Mouse (Mus musculus): ENCODE results near the gene Qdpr. TPM values are rescaled to one million over a fixed set of nuclear protein-coding genes. Genes with fewer than 3 reads are reported as not detected.

Qdpr gene
- 99.7 and 106 TPM in 2 replicates for polyA plus RNA-seq (2015; fragmentation: Nextera tagmentation; extraction: Ambion mirVana)

DNA sequence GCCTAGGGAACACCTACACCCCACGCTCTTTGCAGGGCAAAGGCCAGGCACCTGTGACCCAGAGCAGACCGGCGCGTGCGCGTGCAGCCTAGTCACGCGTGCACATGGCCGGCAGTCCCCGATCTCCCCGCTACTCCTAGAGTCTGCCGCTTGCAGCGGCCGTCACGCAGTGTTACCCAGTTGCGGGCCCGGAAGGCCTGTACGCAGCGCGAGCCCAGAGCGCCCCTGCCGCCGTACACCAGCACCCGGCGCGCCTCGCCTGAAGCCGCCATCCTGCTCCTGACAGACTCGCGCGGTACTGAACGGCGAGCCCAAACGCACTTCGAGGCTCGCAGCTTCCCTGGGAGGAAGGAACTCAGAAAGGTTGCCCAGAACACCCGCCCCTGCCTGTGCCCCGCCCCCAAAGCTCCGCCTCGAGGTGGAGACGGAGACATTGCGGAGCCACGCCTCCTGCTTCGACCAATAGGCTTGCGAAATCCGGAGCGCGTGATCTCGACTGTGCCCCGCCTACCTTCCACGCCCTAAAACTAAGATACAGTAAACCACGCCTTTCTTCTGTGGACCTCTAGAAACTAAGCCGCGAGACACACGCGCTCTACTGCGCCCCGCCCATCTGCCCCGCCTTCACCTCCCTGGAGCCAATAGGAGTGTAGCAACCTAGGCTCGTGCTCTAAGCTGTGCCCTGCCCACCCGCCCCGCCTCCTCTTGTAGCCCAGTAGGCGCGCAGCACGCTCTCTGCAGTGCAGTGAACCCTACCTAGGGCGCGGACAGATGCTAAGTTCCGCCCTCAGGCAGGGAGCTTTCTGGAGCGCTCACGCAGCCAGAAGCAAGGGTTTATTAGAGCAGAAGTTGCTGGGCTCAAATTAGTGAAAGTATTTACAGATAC is at the start of gene Qdpr:
Gene Qdpr (minus strand): TSS at position 406 of the 886 bp plus-strand sequence.
- Histone ChIP-seq H3K27me3 (no peaks in the 10 kb centered on the region), H3K4me3 (peak within 1 kb of the TSS; percentile 67), H3K27ac (peak within 1 kb of the TSS; percentile 61), H3K9ac (peak within 1 kb of the TSS; percentile 80), H3K36me3 (ENCODE audit: poor library complexity, severe bottlenecking) (no peaks in the 10 kb centered on the region; the same call in 1 of the 2 replicates), H3K4me1 (peaks cover 20% of the 10 kb centered on the region), H3K4me2 (peak within 1 kb of the TSS; percentile 98), H3K9me3 (replicated peaks) (no peaks in the 10 kb centered on the region)
- peak; percentile 99 for ATAC-seq
- WGBS: under 1% methylated on average over 69 of the region's 70 CpGs

DNA sequence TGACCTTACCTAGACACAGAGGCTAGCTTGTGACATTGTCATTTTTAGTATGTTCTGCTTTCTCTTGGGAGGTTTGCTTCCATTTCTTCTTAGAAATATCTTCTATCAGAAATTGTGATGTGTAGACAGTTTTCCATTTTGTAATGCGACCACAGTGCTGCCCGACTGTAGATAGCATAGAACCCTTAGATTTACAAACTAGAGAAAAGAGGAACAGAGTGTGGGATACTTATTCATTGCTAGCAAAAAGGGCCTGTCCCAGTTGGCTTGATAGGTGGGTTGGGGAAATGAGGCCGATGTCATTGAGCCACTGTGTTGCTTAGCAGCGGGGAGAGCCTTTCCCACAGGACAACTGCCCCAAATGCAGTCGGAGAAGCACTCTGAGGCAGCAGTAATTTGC is 47.5 kb upstream of the Qdpr start:
- Histone ChIP-seq H3K9ac (no peak overlapping the region), H3K4me1 (peaks cover 19% of the 10 kb centered on the region), H3K4me3 (no peak overlapping the region), H3K27me3 (no peaks in the 10 kb centered on the region), H3K9me3 (replicated peaks) (no peaks in the 10 kb centered on the region), H3K36me3 (ENCODE audit: poor library complexity, severe bottlenecking) (peaks cover 50% of the 10 kb centered on the region), H3K4me2 (no peak overlapping the region), H3K27ac (no peak overlapping the region)
- 94% methylated on average over 5 of the region's 5 CpGs for WGBS
- no peak for ATAC-seq

GRCm38 (mm10) chr5:45496930-45497550 is 47.0 kb upstream of the Qdpr start:
- 86% methylated on average over 12 of the region's 12 CpGs for WGBS
- no peak overlapping the region for H3K4me2 ChIP-seq
- H3K4me1 ChIP-seq: peaks cover 21% of the 10 kb centered on the region
- peaks cover 45% of the 10 kb centered on the region for H3K36me3 ChIP-seq (ENCODE audit: poor library complexity, severe bottlenecking)
- H3K9me3 ChIP-seq (replicated peaks): no peaks in the 10 kb centered on the region
- no peak for ATAC-seq
- no peak overlapping the region for H3K27ac ChIP-seq
- 0 out of 2 replicates have a peak, but pooled peaks cover 3% of the 10 kb centered on the region for H3K27me3 ChIP-seq
- no peak overlapping the region for H3K9ac ChIP-seq
- H3K4me3 ChIP-seq: no peak overlapping the region

GRCm38 (mm10) chr5:45496479-45496878 is 46.4 kb upstream of the Qdpr start:
- WGBS: 92% methylated on average over 4 of the region's 4 CpGs

DNA sequence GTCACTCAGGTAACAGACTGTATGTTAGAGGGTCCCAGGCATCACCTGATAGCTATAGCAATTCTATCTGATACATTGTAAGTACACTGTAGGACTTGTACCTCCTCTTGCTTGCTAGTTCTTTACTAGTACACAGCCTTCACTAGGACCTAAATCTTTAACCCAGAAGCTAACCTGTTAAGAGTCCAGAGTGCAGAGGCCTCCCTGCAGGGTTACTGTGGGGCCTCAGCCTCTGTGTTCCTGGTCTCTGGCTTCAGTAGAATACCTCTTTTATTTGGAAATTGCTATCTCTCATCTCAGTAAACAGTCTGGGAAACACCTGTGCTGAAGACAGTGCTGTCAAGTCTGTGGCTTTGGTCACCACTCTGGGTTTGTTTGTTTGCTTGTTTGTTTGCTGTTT is 46.0 kb upstream of the Qdpr start:
- ATAC-seq: no peak

More at GRCm38 (mm10) chr5:45496479-45496878, 46.4 kb upstream of the Qdpr start:
- H3K4me2 ChIP-seq: no peak overlapping the region
- H3K27me3 ChIP-seq: 0 out of 2 replicates have a peak, but pooled peaks cover 3% of the 10 kb centered on the region
- no peak overlapping the region for H3K9ac ChIP-seq
- H3K36me3 ChIP-seq (ENCODE audit: poor library complexity, severe bottlenecking): peaks cover 39% of the 10 kb centered on the region
- H3K4me1 ChIP-seq: peaks cover 21% of the 10 kb centered on the region
- no peak overlapping the region for H3K4me3 ChIP-seq
- no peaks in the 10 kb centered on the region for H3K9me3 ChIP-seq (replicated peaks)
- ATAC-seq: no peak
- no peak overlapping the region for H3K27ac ChIP-seq

DNA sequence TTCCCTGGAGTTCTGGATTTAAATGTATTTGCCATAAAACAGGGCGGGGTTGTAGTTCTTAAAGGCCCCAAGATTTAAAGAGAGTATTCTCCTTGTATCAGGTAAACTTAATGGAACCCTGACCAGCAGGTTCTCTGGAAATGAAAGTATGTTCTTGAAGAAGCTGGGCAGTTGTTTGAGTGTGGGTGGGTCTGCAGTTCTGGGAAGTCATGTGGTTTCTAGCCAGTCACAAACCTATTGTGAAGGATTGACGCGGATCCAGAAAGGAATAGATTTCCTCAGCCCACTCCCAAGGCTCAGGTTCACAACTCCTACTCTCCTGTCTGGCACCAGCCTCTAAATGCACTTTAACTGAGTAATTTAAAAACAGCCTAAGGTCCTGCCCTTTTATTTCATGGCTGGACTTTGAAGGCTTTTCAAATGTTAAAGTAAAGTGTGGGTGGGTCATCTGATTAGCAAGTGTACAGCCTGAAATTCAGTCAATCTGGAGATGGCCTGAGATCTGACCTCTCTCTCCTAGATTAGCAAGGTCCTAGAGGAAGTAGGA is 45.5 kb upstream of the Qdpr start:
- H3K36me3 ChIP-seq (ENCODE audit: poor library complexity, severe bottlenecking): peaks cover 31% of the 10 kb centered on the region
- peaks cover 21% of the 10 kb centered on the region for H3K4me1 ChIP-seq
- no peak for ATAC-seq
- no peak overlapping the region for H3K27ac ChIP-seq
- H3K9me3 ChIP-seq (replicated peaks): no peaks in the 10 kb centered on the region
- H3K9ac ChIP-seq: no peak overlapping the region
- H3K27me3 ChIP-seq: 0 out of 2 replicates have a peak, but pooled peaks cover 3% of the 10 kb centered on the region
- no peak overlapping the region for H3K4me2 ChIP-seq
- 87% methylated on average over 3 of the region's 3 CpGs for WGBS
- no peak overlapping the region for H3K4me3 ChIP-seq

More for the DNA sequence above, 46.0 kb upstream of the Qdpr start:
- peaks cover 21% of the 10 kb centered on the region for H3K4me1 ChIP-seq
- peaks cover 35% of the 10 kb centered on the region for H3K36me3 ChIP-seq (ENCODE audit: poor library complexity, severe bottlenecking)
- no peaks in the 10 kb centered on the region for H3K9me3 ChIP-seq (replicated peaks)
- no peak overlapping the region for H3K4me3 ChIP-seq
- H3K27ac ChIP-seq: no peak overlapping the region
- H3K27me3 ChIP-seq: 0 out of 2 replicates have a peak, but pooled peaks cover 3% of the 10 kb centered on the region
- H3K4me2 ChIP-seq: no peak overlapping the region
- no peak overlapping the region for H3K9ac ChIP-seq

DNA sequence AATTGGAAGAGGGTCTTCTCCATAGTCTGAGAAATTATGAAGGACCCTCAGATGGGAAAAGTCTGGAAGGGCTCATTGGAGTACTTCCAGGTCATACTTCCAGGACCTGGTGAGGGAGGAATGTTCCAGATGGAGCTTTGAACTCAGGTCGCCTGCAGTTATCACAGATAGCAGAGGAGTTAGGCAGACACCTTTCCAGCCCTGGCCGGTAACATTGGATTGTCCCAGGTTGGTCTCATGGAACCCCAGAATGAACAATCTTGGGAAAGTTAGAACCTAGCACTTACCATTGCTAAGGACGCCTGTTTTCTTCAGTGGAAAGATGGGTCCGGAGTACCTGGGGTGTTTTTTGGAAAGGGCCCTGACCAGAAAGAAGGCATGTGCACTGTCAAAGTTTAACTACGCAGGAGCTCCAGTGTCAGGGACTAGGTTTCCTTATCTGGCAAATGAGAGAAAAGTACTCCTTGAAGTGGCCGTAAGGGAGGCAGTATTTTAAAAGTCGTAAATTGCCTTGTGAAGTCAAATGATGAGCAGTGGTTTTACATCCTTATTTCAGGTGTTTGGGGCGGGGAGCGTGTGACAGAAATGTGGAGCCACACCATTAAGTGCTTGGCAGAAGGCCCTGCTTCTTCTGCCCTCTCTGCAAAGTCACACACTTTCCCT is 44.2 kb upstream of the Qdpr start:
- H3K4me1 ChIP-seq: peaks cover 21% of the 10 kb centered on the region
- 64% methylated on average over 9 of the region's 9 CpGs for WGBS
- H3K4me2 ChIP-seq: peak overlapping the region; percentile 84
- H3K36me3 ChIP-seq (ENCODE audit: poor library complexity, severe bottlenecking): peaks cover 23% of the 10 kb centered on the region
- no peak for ATAC-seq
- no peaks in the 10 kb centered on the region for H3K9me3 ChIP-seq (replicated peaks)
- peak overlapping the region; percentile 68 for H3K4me3 ChIP-seq
- H3K9ac ChIP-seq: peak overlapping the region; percentile 77
- H3K27me3 ChIP-seq: 0 out of 2 replicates have a peak, but pooled peaks cover 3% of the 10 kb centered on the region
- H3K27ac ChIP-seq: no peak overlapping the region

DNA sequence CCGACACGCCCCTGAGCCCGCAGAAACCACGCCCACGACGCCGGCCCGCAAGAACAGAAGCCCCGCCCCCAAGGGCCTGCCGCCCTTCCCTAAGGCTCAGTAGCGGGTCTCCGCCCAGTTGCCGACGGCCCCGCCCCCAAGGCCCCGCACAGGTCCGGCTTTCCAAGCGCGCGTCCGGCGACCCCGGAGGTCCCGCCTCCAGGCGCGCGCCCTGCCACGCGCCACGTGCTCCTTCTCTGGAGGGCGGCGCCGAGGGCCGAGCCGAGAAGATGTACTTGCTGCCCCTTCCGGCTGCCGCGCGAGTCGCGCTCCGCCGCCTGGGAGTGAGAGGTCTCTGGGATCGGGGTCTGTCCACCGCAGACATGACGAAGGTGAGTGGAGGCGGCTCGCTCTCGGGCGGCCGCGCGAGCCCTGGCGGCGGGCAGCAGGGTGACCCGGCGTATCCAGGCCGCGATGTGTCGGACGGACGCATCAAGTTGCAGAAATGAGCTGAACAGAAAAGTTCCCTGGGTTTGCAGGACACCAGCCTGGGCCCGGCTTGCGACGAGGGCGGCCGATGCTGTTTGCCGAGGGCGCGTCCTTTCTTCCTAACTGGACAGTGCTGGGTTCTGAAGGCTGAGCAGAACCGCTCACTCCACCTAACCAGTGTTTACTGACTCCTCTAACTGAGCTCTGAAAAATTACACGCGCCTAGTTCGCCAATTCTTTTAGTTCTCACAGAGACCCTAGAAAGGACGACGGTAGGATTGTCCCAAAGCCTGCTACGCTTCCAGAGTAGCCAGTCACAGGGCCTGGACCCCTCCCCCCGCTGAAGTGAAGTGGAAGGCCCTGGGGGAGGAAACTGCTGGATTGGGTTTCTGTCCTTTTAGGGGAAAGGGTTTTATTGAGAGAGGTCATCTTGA is 43.4 kb upstream of the Qdpr start, which contains the start of gene Lap3:
Gene Lap3 (plus strand): TSS at position 184 of the 902 bp plus-strand sequence.
- Histone ChIP-seq H3K4me2 (peak within 1 kb of the TSS; percentile 84), H3K4me1 (peaks cover 21% of the 10 kb centered on the region), H3K9ac (peak within 1 kb of the TSS; percentile 77), H3K9me3 (replicated peaks) (no peaks in the 10 kb centered on the region), H3K27ac (peak within 1 kb of the TSS; percentile 40; the same call in 1 of the 2 replicates), H3K27me3 (0 out of 2 replicates have a peak, but pooled peaks cover 3% of the 10 kb centered on the region), H3K4me3 (peak within 1 kb of the TSS; percentile 68), H3K36me3 (ENCODE audit: poor library complexity, severe bottlenecking) (peaks cover 17% of the 10 kb centered on the region)
- ATAC-seq: peak; percentile 95
- under 1% methylated on average over 77 of the region's 78 CpGs for WGBS

- Histone ChIP-seq H3K9me3 (replicated peaks) (no peaks in the 10 kb centered on the region), H3K27me3 (0 out of 2 replicates have a peak, but pooled peaks cover 3% of the 10 kb centered on the region), H3K4me2 (no peak overlapping the region), H3K4me1 (peaks cover 21% of the 10 kb centered on the region), H3K36me3 (ENCODE audit: poor library complexity, severe bottlenecking) (0 out of 2 replicates have a peak, but pooled peaks cover under 1% of the 10 kb centered on the region), H3K27ac (no peak overlapping the region), H3K4me3 (no peak overlapping the region), H3K9ac (no peak overlapping the region)
- ATAC-seq: no peak
- 41% methylated on average over 4 of the region's 4 CpGs for WGBS
Observed at GRCm38 (mm10) chr5:45491776-45492175, 41.7 kb upstream of the Qdpr start.

GRCm38 (mm10) chr5:45483654-45484053 is 33.6 kb upstream of the Qdpr start:
- Histone ChIP-seq H3K36me3 (ENCODE audit: poor library complexity, severe bottlenecking) (no peaks in the 10 kb centered on the region), H3K4me2 (no peak overlapping the region), H3K9me3 (replicated peaks) (no peaks in the 10 kb centered on the region), H3K4me1 (no peaks in the 10 kb centered on the region), H3K9ac (no peak overlapping the region), H3K27ac (no peak overlapping the region), H3K27me3 (no peaks in the 10 kb centered on the region), H3K4me3 (no peak overlapping the region)
- no peak for ATAC-seq
- 88% methylated on average over 1 of the region's 1 CpGs for WGBS

GRCm38 (mm10) chr5:45482607-45483006 is 32.6 kb upstream of the Qdpr start:
- H3K4me2 ChIP-seq: no peak overlapping the region
- no peak overlapping the region for H3K9ac ChIP-seq
- no peak overlapping the region for H3K27ac ChIP-seq
- H3K27me3 ChIP-seq: no peaks in the 10 kb centered on the region
- no peaks in the 10 kb centered on the region for H3K9me3 ChIP-seq (replicated peaks)
- H3K4me1 ChIP-seq: no peaks in the 10 kb centered on the region
- no peak overlapping the region for H3K4me3 ChIP-seq
- 82% methylated on average over 3 of the region's 3 CpGs for WGBS
- no peaks in the 10 kb centered on the region for H3K36me3 ChIP-seq (ENCODE audit: poor library complexity, severe bottlenecking)
- ATAC-seq: no peak

Data from forebrain, embryonic 13.5 days (tissue).